Mouse (Mus musculus): ENCODE results near the gene Hoxb5. TPM values are rescaled to one million over a fixed set of nuclear protein-coding genes. Genes with fewer than 3 reads are reported as not detected.

The Hoxb5 gene
- polyA plus RNA-seq, 1 experiment, result 5.8 TPM

DNA sequence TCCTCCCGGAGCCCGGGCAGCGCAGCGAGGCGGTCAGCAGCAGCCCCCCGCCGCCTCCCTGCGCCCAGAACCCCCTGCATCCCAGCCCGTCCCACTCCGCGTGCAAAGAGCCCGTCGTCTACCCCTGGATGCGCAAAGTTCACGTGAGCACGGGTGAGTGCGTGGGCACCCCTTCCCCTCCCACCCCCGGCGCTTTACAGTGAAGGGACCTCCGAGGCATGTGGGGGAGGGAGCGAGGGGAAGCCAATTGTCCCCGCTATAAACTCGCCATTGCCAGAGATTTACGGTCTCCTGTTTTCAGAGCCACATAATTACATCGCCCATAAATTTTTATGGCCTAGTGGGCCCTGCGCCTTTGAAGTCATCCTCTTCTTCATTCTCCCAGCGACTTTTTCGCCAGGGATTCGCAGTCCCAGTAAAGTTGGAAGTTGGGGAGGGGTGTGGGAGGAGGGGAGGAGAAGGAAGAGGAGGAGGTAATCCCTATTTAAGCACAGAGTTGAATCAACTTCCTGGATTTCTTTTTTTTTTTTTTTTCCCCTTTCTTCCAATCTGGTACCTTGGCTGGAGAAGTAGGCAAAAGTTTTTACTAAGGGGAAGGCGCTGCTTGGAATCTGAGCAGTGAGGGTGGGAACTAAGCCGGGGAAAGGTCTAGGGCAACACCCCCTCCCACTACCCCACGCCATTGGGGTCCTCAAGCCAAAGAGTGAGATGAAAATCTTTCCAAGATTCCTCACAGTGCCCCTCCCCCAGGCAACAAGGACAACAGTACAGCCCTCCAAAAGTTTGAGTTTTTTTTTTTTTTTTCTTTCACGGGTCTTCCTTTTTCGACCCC lies 16.2 kb downstream of the Hoxb5 start:
- no peak for DNase-seq (ENCODE audit: low spot score)

- DNase-seq (ENCODE audit: low spot score), result no peak
Observed at GRCm38 (mm10) chr11:96319910-96320309, 16.8 kb downstream of the Hoxb5 start.

DNA sequence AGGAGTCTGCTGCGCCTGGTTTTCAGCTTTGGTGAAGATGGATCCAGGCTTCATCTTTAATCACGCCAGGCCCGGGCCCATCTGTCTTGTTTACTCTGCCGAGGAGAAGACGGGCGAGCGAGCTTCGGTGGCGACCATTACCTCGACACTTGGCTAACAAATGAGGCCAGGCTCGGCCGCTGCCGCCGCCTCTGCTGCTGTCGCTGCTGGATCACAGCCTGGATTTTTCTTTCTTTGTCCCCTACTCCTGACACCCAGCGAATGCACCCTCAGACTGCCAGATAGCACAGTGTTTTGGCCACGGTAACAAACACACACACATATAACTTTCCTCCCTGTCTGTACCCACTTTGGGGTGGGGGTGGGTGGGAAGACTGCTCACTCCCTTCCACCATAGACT lies 17.6 kb downstream of the Hoxb5 start:
- no peak for DNase-seq (ENCODE audit: low spot score)

DNA sequence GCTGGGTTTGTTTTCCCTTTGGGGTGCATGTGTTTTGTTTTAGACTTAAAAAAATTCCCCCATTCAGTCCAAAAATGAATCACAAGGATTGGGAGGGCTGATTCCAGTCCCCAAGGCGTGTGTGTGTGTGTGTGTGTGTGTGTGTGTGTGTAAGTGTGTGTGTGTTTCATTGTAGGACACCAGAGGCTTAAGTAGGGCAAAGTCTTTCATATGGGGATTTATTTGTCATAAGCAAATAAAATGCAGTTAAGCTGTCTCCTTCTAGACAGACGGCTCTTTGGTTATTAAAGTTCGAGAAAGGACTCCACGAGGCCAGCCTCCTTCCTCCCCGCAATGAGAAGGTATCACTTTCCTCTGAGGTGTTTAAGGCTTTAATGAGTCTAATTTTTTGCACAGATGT lies 18.7 kb downstream of the Hoxb5 start:
- DNase-seq (ENCODE audit: low spot score), result no peak

DNA sequence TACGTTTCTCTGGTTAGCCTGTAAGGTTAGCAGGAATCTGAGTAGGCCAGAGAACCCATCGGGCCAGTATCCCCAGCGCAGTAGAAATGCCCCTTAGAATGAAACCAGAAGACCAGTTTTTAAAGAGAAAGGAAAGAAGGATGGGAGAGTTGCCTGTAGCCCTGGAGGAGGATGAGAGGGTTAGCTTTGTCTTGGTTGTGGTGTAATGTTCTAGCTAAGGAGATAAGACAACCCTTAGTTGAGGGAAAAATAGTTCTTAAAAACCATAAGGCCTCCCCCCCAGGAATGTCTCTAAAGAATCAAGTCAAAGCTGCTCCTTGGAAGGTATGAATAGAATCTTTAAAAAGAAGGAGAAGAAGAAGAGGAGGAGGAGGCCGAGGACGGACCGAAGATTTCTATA lies 19.6 kb downstream of the Hoxb5 start:
- DNase-seq (ENCODE audit: low spot score), result no peak

DNA sequence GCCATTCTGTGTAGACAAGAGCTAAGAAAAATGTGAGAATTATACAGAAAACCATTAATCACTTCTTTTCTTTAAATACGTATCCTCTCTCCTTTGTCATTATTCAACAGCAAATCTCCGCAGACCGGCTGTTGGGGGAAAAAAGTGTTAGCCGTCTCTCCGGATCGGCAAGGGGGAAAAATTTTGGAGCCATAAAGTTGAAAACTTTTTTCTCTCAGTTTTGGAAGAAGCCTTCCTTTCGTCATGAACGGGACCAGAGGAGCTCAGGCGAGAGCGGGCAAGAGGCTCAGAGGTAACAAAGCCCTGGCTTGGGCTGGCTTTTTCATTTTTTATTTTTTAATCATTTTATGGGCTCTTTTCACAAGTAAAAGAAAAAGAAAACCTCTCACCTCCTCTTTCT lies 20.0 kb downstream of the Hoxb5 start, which contains the start of gene Hoxb3:
Gene Hoxb3, plus strand, starts transcription at position 173 of the 400 bp plus-strand sequence.
- DNase-seq (ENCODE audit: low spot score), result no peak

DNA sequence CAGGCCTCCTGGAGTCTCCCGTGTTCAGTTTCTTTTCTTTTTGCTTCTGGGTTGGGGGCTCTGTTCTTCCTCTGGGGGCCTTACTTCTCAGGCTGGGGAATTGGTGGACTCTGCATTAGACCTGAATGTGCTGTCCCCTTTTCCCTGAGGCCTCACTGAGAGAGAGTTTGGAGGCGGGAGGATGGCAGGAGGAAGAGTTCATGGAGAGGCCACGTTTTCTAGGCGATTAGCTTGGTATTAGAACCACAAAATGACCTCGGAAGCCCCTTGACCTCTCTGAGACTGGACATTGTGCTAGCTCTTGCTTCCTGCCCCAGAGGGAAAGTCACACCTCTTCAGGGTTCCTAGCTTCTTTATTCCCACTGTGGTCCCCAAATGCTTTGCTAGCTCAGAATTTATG lies 21.0 kb downstream of the Hoxb5 start:
- no peak for DNase-seq (ENCODE audit: low spot score)

DNA sequence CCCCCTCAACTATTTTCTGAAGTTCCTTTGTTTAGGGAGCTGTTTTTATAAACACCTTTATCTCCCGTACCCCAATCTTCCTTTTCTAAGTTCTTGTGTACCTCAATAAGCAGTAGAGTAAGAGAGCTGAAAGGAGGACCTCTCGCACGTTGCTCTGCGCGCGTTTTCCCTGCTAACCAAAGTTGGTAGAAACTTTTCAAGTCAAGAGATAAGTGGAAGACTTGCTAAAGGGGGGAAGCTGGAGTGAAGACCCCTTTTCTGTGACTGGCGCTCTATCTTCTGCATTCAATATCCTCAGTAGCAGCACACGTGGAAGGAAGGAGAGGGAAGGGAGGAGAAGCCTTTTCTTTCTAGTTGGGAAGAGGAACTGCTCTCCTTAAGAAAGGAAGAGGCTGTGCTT lies 21.8 kb downstream of the Hoxb5 start:
- no peak for DNase-seq (ENCODE audit: low spot score)

DNA sequence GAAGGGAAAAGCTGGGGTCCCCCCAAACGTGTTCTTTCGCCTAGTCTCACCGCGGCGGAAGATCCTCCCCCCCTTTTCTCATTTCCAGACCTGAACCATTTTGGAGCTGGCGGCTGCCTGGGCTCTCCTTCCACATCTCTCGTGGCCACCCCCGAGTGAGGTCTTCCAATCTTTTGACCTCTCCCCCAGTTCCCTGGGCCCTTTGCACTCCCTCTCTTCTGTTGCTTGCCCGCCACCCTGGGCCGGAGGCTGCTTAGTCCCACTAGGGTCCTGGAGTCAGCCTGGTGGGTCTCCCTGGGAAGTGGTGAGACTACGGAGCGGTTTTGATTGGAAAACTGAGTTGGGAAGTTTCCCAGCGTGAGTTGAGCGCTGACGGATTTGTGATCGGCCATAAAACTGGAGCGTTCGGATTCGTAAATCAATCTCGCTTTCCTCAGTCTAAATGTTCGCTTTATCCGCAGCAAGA lies 22.6 kb downstream of the Hoxb5 start:
- DNase-seq (ENCODE audit: low spot score), result no peak

DNA sequence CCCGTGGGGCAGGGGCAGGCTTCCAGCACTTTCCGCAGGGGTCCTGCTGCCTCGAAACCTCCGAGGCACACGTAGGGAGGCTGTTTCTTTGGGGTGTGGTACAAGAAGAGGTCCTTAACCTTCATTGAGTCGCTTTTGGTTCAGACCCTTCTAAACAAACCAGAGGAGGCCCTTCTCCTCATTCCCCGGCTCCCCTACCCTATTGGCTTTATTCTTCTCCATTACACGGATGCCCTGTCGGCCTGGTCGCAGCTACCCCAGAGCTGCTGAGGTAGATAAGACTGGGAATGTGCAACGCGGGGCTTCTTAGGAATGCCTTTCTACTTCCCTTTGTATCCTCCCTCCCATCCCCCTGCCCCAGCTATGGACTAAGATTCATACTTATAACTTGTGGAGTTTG lies 23.6 kb downstream of the Hoxb5 start:
- no peak for DNase-seq (ENCODE audit: low spot score)

DNA sequence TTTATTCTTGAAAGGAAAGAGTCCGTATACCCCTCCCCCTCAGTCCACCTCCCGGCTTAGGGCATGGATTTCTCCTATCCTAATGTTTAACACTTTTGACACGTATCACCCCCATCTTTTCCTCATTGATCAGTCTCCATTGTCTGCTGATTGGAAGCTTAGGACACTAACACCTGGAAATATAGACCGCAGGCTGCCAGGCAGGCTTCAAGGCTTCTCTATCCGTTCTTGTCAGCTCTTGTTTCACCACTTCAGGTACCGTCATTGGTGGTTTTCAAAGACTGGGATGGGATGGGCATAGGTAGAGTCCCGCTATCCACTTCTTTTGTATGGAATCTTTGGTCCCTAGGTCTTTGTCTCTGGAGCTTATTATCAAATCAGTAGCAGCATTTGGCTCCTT lies 24.0 kb downstream of the Hoxb5 start:
- no peak for DNase-seq (ENCODE audit: low spot score)

DNA sequence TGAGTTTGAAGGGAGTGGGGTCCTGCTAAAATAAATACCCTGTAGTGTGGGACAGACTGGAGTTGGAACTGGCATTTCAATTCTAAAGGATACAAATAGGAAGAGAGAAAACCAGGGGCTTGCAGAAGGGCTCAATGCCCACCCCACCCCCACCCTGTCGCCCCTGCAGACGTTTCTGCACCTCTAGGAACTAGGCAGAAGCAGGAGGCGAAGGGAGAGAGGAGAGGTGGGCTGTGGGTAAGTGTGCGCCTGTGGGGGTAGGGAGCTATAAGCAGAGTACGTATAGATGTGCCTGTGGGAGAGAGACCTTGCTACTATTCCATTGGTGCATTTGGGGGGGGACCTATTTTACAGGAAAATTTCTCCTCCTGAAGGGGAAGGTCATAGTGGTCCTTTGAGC lies 24.6 kb downstream of the Hoxb5 start:
- DNase-seq (ENCODE audit: low spot score), result no peak

DNA sequence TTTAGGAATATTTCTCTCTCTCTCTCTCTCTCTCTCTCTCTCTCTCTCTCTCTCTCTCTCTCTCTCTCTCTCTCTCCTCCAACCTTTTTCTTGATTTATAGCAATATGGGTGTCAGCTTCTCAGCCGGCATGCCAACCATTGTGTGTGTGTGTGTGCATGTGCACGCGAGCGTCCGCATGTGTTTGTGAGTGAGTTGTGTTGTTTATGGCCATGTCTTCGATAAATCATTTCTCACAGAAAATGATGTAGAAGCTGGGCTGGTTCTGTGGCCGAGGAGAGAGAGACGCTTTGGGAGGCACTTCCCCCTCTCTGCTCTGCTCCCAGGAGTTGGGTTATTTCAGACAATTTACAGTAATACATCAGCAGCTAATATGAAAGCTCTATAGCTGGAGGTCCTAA lies 25.5 kb downstream of the Hoxb5 start:
- DNase-seq (ENCODE audit: low spot score), result no peak

DNA sequence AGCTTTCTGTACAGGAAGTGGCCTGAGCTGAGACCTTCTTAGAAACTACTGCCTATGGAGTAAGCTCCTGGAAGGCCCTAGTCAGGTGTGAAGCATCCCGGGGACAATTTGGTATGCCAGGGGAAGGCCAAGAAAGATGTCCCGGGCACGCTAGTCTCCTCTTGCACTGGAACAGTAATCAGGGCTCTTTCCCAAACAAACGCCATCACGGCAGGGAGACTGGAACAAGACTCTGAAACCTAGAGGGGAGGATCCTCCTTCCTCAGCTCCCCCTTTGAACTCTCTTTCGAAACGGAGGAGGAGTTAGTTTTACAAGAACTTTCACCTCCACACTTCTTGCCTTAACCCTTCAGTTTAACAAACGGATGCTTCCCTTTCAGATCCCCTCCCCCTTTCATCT lies 29.0 kb downstream of the Hoxb5 start:
- no peak for DNase-seq (ENCODE audit: low spot score)

DNA sequence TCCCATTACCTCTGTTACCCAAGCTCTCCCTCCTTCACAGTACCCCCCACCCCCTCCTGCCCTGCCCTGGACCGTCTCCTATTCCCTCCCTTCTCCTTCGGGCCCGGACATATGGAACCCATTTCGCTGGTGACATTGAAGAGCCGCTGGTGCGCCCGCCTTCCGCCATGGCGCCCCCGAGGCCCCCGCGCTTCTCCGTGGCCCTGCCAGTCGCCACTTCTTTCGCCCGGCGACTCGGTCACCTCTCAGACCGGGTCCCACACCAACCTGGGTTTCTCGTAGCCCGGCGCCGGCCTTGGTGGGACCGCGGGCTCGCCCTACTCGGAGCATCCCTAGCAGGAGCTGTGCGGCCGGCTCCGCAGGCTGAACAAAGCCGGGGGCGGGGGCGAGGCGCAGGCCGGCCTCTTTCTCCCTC lies 29.5 kb downstream of the Hoxb5 start:
- no peak for DNase-seq (ENCODE audit: low spot score)

DNA sequence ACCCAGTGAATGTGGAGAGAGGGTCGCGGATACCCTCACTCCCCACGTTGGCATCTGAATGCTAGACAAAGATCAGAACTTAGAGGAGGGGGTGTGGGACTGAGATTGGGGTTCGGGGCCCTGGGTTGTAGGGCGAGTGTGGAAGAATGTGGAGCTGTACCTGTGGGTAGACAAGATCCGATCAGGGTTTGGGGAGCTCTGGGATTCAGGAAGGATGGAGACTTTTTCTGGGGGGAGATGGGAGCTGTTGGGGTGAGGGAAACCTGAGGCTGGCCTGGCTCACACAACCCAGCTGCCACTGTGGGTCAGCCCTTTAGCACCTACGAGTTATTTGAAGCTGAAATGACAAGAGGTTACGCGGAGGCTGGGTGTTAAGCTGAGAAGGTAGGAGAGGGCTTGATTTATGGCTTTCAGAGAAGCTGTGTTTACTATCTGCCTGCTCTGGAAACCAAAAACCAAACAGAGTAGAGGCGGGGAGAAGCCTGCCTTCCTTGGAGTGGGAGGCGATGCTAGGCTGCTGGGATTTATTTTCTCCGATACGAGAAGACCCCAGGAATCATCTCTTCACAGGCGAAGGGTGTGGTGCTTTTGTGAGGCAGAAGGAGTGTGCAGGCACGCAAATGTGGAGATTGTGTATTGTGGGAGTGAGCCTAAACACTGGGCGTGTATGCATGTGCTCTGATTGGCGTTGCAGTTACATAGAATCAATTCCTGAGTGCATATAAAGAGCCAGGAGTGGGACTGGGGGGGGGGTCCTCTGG lies 30.3 kb downstream of the Hoxb5 start:
- DNase-seq (ENCODE audit: low spot score), result no peak

- no peak for DNase-seq (ENCODE audit: low spot score)
Observed at GRCm38 (mm10) chr11:96334002-96334364, 30.8 kb downstream of the Hoxb5 start.

GRCm38 (mm10) chr11:96334998-96335397 lies 31.9 kb downstream of the Hoxb5 start:
- DNase-seq (ENCODE audit: low spot score), result no peak

- no peak for DNase-seq (ENCODE audit: low spot score)
Observed at GRCm38 (mm10) chr11:96336597-96336996, 33.5 kb downstream of the Hoxb5 start.

GRCm38 (mm10) chr11:96337026-96337425 lies 33.9 kb downstream of the Hoxb5 start:
- DNase-seq (ENCODE audit: low spot score), result no peak

- no peak for DNase-seq (ENCODE audit: low spot score)
Observed at GRCm38 (mm10) chr11:96338957-96339855, 36.1 kb downstream of the Hoxb5 start.
